Mouse (Mus musculus) urinary bladder, adult 18-20 months (tissue): ENCODE measurements around the gene Nrxn3.

Source experiments
- DNase-seq, 2 experiments: peaks; one replicate each; pipeline ENCODE4 v3.0.0; 2022; ENCODE audit warnings: low spot score in 2 of 2, mixed read lengths in 2 of 2

Nrxn3 gene

GRCm38 (mm10) chr12:89699469-89699868 is 976.8 kb downstream of the Nrxn3 start:
- no peak for DNase-seq

- DNase-seq = no peak
These were observed 978.3 kb downstream of the Nrxn3 start for GRCm38 (mm10) chr12:89700937-89701458.

GRCm38 (mm10) chr12:89702931-89703330 is 980.3 kb downstream of the Nrxn3 start:
- DNase-seq = no peak

GRCm38 (mm10) chr12:89707913-89708312 is 985.2 kb downstream of the Nrxn3 start:
- no peak for DNase-seq

- no peak for DNase-seq
These were observed 987.8 kb downstream of the Nrxn3 start for GRCm38 (mm10) chr12:89710459-89710858.

- DNase-seq = no peak
These were observed 989.1 kb downstream of the Nrxn3 start for GRCm38 (mm10) chr12:89711791-89712190.

- DNase-seq = no peak
These were observed 996.8 kb downstream of the Nrxn3 start for GRCm38 (mm10) chr12:89719194-89720080.

GRCm38 (mm10) chr12:89720945-89721344 is 998.3 kb downstream of the Nrxn3 start:
- DNase-seq = no peak

GRCm38 (mm10) chr12:89722462-89722861 is 999.8 kb downstream of the Nrxn3 start:
- no peak for DNase-seq

- DNase-seq = no peak
These were observed 1001.4 kb downstream of the Nrxn3 start for GRCm38 (mm10) chr12:89724048-89724447.

GRCm38 (mm10) chr12:89742326-89742725 is 1019.6 kb downstream of the Nrxn3 start:
- no peak for DNase-seq

GRCm38 (mm10) chr12:89742796-89743195 is 1020.1 kb downstream of the Nrxn3 start:
- no peak for DNase-seq

GRCm38 (mm10) chr12:89764191-89765082 is 1041.8 kb downstream of the Nrxn3 start:
- no peak for DNase-seq

- DNase-seq = no peak
These were observed 1042.5 kb downstream of the Nrxn3 start for GRCm38 (mm10) chr12:89765179-89765578.

- DNase-seq = no peak
These were observed 1066.1 kb downstream of the Nrxn3 start for GRCm38 (mm10) chr12:89788794-89789193.

- no peak for DNase-seq
These were observed 1067.3 kb downstream of the Nrxn3 start for GRCm38 (mm10) chr12:89789981-89790380.

GRCm38 (mm10) chr12:89791829-89792228 is 1069.2 kb downstream of the Nrxn3 start:
- DNase-seq = no peak

GRCm38 (mm10) chr12:89794741-89795140 is 1072.1 kb downstream of the Nrxn3 start:
- DNase-seq = no peak

GRCm38 (mm10) chr12:89808217-89808616 is 1085.5 kb downstream of the Nrxn3 start:
- no peak for DNase-seq

- no peak for DNase-seq
These were observed 1087.5 kb downstream of the Nrxn3 start for GRCm38 (mm10) chr12:89810146-89810545.

GRCm38 (mm10) chr12:89811815-89812549 is 1089.3 kb downstream of the Nrxn3 start:
- peak in 1 of 2 experiments; percentile 3 for DNase-seq
